Mouse (Mus musculus) intestine, embryonic 16.5 days (tissue): ENCODE results near the gene Taok1. TPM values are rescaled to one million over a fixed set of nuclear protein-coding genes. Genes with fewer than 3 reads are reported as not detected.
"Not testable (repeated sequence)": the region's sequence is repeated elsewhere in the genome, so short reads cannot be mapped to it uniquely, and the experiment has no call there.

Experiments used
- ATAC-seq: fragments of 200-750 bp; cut with Nextera tagmentation; 2 replicates; pipeline ENCODE4 v1.8.0; 2017; ENCODE audit warnings: moderate TSS enrichment, moderate library complexity
- H3K27ac ChIP-seq: fragments of 300-500 bp; sonication (generic); 2 replicates; pipeline ENCODE4 v1.5.1; 2014; ENCODE audit warnings: mild to moderate bottlenecking, low read length
- H3K27me3 ChIP-seq: fragments of 300-500 bp; sonication (generic); replicated peaks from 2 replicates; pipeline ENCODE4 v1.6.1; 2014; ENCODE audit warnings: low read length, control low read depth, mixed read lengths; ENCODE audit not compliant: control insufficient read depth, insufficient read depth
- H3K36me3 ChIP-seq: fragments of 300-500 bp; sonication (generic); 2 replicates; pipeline ENCODE4 v1.6.1; 2014; ENCODE audit warnings: low read length, control low read depth; ENCODE audit not compliant: control insufficient read depth, insufficient read depth
- H3K4me1 ChIP-seq: fragments of 300-500 bp; sonication (generic); 2 replicates; pipeline ENCODE4 v1.6.1; 2014; ENCODE audit warnings: low read length, control low read depth, mixed read lengths; ENCODE audit not compliant: control insufficient read depth, insufficient read depth
- H3K4me2 ChIP-seq: fragments of 300-500 bp; sonication (generic); 2 replicates; pipeline ENCODE4 v1.6.1; 2014; ENCODE audit warnings: low read depth, low read length, control low read depth
- H3K4me3 ChIP-seq: fragments of 300-500 bp; sonication (generic); 2 replicates; pipeline ENCODE4 v1.5.1; 2014; ENCODE audit warnings: mild to moderate bottlenecking, low read length
- H3K9ac ChIP-seq: fragments of 300-500 bp; sonication (generic); 2 replicates; pipeline ENCODE4 v1.6.1; 2014; ENCODE audit warnings: low read depth, low read length
- H3K9me3 ChIP-seq: fragments of 300-500 bp; sonication (generic); 2 replicates; pipeline ENCODE4 v1.6.1; 2016; ENCODE audit warnings: low read length, control low read depth; ENCODE audit not compliant: control insufficient read depth
- WGBS: fragments of 180-500 bp; shearing (Covaris S2); extraction: QIAGEN DNeasy Blood & Tissue Kit; methylation state at CpG from one replicate; pipeline ENCODE4 v1.1.7; 2014; 5-methylcytosine and 5-hydroxymethylcytosine counted together
- polyA plus RNA-seq: library from polyadenylated mRNA; unstranded; fragments of >200 nt; fragmentation: Nextera tagmentation; extraction: Ambion mirVana; gene quantifications from 2 replicates; pipeline ENCODE4 v1.2.1, GENCODE M21; 2015

Gene Taok1
- 9.2 and 9.8 TPM in 2 replicates for polyA plus RNA-seq

DNA sequence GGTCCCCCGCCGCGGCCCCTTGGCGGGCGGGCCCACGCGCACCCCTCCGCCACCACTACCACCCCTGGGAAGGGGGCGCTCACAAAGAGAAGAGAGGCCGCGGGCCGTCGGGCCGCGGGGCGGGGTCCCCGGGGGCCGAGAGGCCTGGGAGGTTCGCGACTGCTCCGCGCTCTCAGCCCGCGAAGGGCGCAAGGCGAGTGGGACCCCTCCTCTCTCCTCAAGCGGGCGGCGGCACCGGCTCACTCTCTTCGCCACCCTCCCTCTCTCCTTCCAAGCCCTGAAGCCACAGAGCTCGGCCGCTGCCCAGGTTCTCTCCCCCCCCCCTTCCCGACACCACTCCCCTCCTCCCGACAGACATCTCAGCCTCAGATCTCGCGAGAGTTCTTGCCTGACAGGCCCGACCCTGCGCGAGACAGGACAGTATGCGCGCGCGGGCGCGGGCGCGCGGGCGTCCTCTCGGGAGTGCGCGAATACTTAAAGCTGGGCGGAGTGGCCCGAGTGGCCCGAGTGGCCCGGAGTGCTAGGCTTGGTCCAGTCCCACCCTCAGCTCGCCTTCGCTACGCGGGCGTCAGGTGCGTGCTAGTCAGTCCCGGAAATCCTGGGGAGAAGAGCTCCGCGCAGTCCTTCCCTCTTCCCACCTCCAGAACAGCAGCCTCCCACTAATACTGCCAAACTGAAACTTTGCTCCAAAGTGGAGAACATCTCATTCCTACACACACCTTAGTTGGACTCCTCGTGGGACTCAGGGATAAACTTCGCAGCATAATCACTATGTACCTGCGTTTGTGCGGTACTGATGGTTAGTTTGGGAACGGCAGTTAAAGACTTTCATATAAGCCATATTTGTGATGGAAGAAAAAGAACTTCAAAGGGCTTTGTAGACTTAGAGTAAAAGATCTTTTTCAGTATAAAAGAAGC, at the start of gene Taok1:
Gene Taok1, minus strand, starts transcription at position 278 of the 918 bp plus-strand sequence.
- H3K27ac ChIP-seq: peak within 1 kb of the TSS; percentile 97
- peak within 1 kb of the TSS; percentile 76 for H3K4me2 ChIP-seq
- no peaks in the 10 kb centered on the region for H3K36me3 ChIP-seq
- under 1% methylated on average over 65 of the region's 71 CpGs for WGBS
- H3K4me1 ChIP-seq: peaks cover 7% of the 10 kb centered on the region
- H3K9ac ChIP-seq: peak within 1 kb of the TSS; percentile 100
- H3K27me3 ChIP-seq: no peaks in the 10 kb centered on the region
- H3K9me3 ChIP-seq: no peaks in the 10 kb centered on the region
- ATAC-seq: peak; percentile 96
- peak within 1 kb of the TSS; percentile 95 for H3K4me3 ChIP-seq

DNA sequence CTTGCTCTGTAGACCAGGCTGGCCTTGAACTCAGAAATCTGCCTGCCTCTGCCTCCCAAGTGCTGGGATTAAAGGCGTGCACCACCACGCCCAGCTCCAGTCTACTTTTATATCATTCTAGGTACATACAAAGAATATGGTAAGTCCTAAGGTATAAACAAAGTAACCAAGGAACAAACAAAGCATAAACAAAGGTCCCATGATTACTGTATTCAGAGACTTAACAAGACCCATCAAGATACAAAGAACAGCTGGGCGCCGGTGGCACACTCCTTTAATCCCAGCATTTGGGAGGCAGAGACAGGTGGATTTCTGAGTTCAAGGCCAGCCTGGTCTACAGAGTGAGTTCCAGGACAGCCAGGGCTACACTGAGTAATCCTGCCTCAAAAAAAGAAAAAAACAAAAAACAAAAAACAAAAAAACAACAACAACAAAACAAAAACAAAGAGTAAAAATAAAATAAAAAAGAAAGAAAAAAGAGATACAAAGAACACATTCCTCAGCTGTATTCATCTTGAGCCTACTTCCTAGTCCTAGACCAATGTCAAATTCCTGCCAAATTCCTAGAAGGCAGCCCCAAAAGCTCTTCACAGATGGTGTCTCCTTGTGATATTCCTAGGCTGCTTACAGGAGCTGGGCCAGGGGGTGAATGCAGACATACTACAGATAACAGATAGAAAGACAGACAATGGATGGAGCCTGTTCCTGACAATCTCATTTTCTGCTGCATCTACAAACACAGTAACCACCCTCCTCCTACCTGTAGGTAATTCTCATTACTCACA, 46.0 kb upstream of the Taok1 start:
- H3K27me3 ChIP-seq, H3K9ac ChIP-seq, ATAC-seq, H3K27ac ChIP-seq, H3K4me3 ChIP-seq, H3K4me2 ChIP-seq, H3K4me1 ChIP-seq, H3K36me3 ChIP-seq, H3K9me3 ChIP-seq: not testable (repeated sequence)
- 98% methylated on average over 4 of the region's 4 CpGs for WGBS

DNA sequence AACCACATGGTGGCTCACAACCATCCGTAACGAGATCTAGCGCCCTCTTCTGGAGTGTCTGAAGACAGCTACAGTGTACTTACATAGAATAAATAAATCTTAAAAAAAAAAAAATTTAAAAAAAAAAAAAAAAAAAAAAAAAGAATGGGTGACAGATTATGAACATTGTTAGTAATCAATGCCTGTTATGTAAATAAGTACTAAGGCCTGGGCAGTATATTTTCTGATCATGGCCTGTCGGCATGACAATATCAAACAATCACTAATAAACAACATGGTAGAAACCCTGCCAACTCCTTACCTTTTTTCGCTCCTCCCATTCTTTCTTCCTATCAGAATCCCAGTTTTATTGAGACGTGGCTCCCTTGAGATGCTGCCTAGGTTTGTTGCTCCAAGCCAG, 44.9 kb upstream of the Taok1 start:
- Histone ChIP-seq H3K4me2 (no peak overlapping the region), H3K4me1 (no peaks in the 10 kb centered on the region), H3K9ac (no peak overlapping the region), H3K27ac (no peak overlapping the region), H3K4me3 (no peak overlapping the region), H3K27me3 (no peaks in the 10 kb centered on the region), H3K36me3 (no peaks in the 10 kb centered on the region), H3K9me3 (no peaks in the 10 kb centered on the region)
- WGBS: 61% methylated on average over 6 of the region's 6 CpGs
- ATAC-seq: no peak

- 78% methylated on average over 7 of the region's 7 CpGs for WGBS
- Histone ChIP-seq H3K4me2 (no peak overlapping the region), H3K27ac (no peak overlapping the region), H3K4me1 (no peaks in the 10 kb centered on the region), H3K9ac (no peak overlapping the region), H3K36me3 (no peaks in the 10 kb centered on the region), H3K4me3 (no peak overlapping the region), H3K9me3 (no peaks in the 10 kb centered on the region), H3K27me3 (no peaks in the 10 kb centered on the region)
- ATAC-seq: no peak
Measured at GRCm38 (mm10) chr11:77648878-77649277, 41.3 kb upstream of the Taok1 start.

GRCm38 (mm10) chr11:77645481-77645880, 37.9 kb upstream of the Taok1 start:
- Histone ChIP-seq H3K36me3 (no peaks in the 10 kb centered on the region), H3K27me3 (no peaks in the 10 kb centered on the region), H3K27ac (no peak overlapping the region), H3K4me2 (no peak overlapping the region), H3K9me3 (no peaks in the 10 kb centered on the region), H3K4me1 (no peaks in the 10 kb centered on the region), H3K9ac (no peak overlapping the region), H3K4me3 (no peak overlapping the region)
- ATAC-seq: no peak
- WGBS: 85% methylated on average over 4 of the region's 4 CpGs

- H3K9me3 ChIP-seq: no peaks in the 10 kb centered on the region
- H3K4me2 ChIP-seq: no peak overlapping the region
- no peaks in the 10 kb centered on the region for H3K4me1 ChIP-seq
- no peaks in the 10 kb centered on the region for H3K27me3 ChIP-seq
- H3K36me3 ChIP-seq: no peaks in the 10 kb centered on the region
- 79% methylated on average over 9 of the region's 9 CpGs for WGBS
- no peak overlapping the region for H3K4me3 ChIP-seq
- no peak overlapping the region for H3K27ac ChIP-seq
- H3K9ac ChIP-seq: no peak overlapping the region
- ATAC-seq: no peak
Measured at GRCm38 (mm10) chr11:77641390-77641789, 33.8 kb upstream of the Taok1 start.

DNA sequence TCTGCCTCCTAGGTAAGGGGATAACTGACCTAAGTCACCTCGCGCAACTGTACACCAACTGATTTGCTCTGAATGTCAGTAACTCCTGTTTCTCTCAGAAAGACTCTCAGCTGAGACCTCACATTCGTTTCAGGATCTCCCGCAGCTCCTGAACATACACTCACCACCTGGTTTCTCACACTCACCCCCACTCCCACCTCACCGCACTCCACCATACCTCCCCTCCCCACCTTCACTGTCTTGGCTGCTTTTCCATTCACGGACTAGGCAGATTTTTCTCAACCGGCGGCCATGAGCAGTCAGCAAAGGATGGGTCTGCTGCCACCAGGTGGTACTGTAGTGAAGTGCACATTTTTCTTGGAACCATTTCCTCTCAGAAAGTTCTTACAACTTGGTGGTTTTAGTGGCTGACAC, 22.6 kb upstream of the Taok1 start:
- no peaks in the 10 kb centered on the region for H3K27me3 ChIP-seq
- H3K4me3 ChIP-seq: peak overlapping the region; percentile 41
- WGBS: 15% methylated on average over 8 of the region's 8 CpGs
- 0 out of 2 replicates have a peak, but pooled peaks cover 2% of the 10 kb centered on the region for H3K4me1 ChIP-seq
- H3K4me2 ChIP-seq: peak overlapping the region; percentile 77
- H3K9ac ChIP-seq: peak overlapping the region; percentile 62; the same call in 1 of the 2 replicates
- H3K27ac ChIP-seq: no peak overlapping the region
- no peaks in the 10 kb centered on the region for H3K9me3 ChIP-seq
- peak; percentile 46; the same call in 1 of the 2 replicates for ATAC-seq
- H3K36me3 ChIP-seq: no peaks in the 10 kb centered on the region

GRCm38 (mm10) chr11:77629476-77629875, 21.9 kb upstream of the Taok1 start:
- H3K9me3 ChIP-seq: no peaks in the 10 kb centered on the region
- H3K4me2 ChIP-seq: no peak overlapping the region
- no peak overlapping the region for H3K4me3 ChIP-seq
- peaks cover 8% of the 10 kb centered on the region; the same call in 1 of the 2 replicates for H3K4me1 ChIP-seq
- H3K27me3 ChIP-seq: no peaks in the 10 kb centered on the region
- no peak overlapping the region for H3K9ac ChIP-seq
- ATAC-seq: no peak
- H3K36me3 ChIP-seq: no peaks in the 10 kb centered on the region
- no peak overlapping the region for H3K27ac ChIP-seq
- 0% methylated on average over 1 of the region's 1 CpGs for WGBS
